Comparison of ENCODE assay signal across 24 mouse cellular contexts in the genomic region with DNA sequence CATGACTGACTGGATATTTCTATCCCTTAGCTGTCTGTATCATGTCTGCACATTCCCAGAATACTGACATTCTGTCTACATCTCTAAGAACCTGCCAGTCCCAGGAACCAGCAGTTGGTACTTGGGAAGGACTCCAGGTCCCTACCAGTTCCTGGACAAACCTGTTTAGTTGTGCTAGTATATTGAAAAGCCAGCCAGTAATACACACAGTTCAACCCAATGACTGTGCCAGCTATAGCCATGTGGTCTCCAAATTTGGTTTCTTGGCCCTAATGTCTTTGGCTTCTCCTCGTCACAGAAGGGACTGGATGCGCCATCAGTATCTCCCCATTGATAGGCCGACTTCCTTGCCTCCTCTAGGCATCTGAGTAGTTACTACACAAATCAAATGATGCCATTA. TPM values are rescaled to one million over a fixed set of nuclear protein-coding genes. Genes with fewer than 3 reads are reported as not detected.
DNase-seq lines count a peak whose midpoint lies in the region; TF ChIP-seq lines count a peak whose summit lies in the region.
"Had no signal": no experiment of that assay in that cellular context is flagged by ENCODE, and none has a peak within 500 bp of the region (broad histone marks: within the 10 kb centered on the region; RNA-seq: fewer than 3 reads in every experiment).

No protein-coding gene starts in this region.

- peak overlapping the region; percentile 79 for H3K27ac ChIP-seq in gastrocnemius, adult 2 months
- no peak overlapping the region for H3K27ac ChIP-seq in thymus, adult 2 months (ENCODE audit: control insufficient read depth, insufficient read depth, low read length)
- H3K27ac ChIP-seq: hindbrain, embryonic 13.5 days; liver, embryonic 13.5 days; stomach, postnatal 0 days had no signal

- H3K4me3 ChIP-seq in gastrocnemius, adult 2 months, result no peak overlapping the region
- H3K4me3 ChIP-seq in thymus, adult 2 months (ENCODE audit: control insufficient read depth, insufficient read depth, low read length), result no peak overlapping the region
- H3K4me3 ChIP-seq: erythroblast, embryonic 14.5 days; hindbrain, embryonic 13.5 days; liver, embryonic 13.5 days had no signal

- H3K27me3 ChIP-seq in thymus, adult 2 months (ENCODE audit: control insufficient read depth, insufficient read depth, low read length), result no peaks in the 10 kb centered on the region
- H3K27me3 ChIP-seq: hindbrain, embryonic 13.5 days; liver, embryonic 13.5 days; Patski had no signal

- 100% methylated on average over 3 of the region's 3 CpGs for WGBS in thymus, adult 2 months

- H3K4me1 ChIP-seq in thymus, adult 2 months (replicated peaks; ENCODE audit: control insufficient read depth, insufficient read depth, low read length), result peaks cover 11% of the 10 kb centered on the region

- TF ChIP-seq POLR2A in thymus, adult 2 months (IDR thresholded peaks at IDR 0.05; ENCODE audit: control insufficient read depth, extremely low read depth, insufficient read depth, low read length, poor library complexity), result no peak

- intact Hi-C loops in gastrocnemius, adult 2 months (cut with DNase I), result loop anchor here (5.0 kb wide), 1 partner anchor 84 kb away; a partner anchor contains a TSS
- intact Hi-C loops in gastrocnemius, postnatal 14 days (cut with DNase I; ENCODE audit: low total_unique reads), result no loop called here

- H3K36me3 ChIP-seq in thymus, adult 2 months (ENCODE audit: control insufficient read depth, insufficient read depth, low read length), result peaks cover 36% of the 10 kb centered on the region
- H3K36me3 ChIP-seq: liver, embryonic 13.5 days had no signal

- TF ChIP-seq CTCF in gastrocnemius, adult 2 months (IDR thresholded peaks at IDR 0.05), result no peak
- TF ChIP-seq CTCF in thymus, adult 2 months (IDR thresholded peaks at IDR 0.05; ENCODE audit: borderline replicate concordance, control insufficient read depth, extremely low read depth, insufficient read depth, low read length, poor library complexity), result no peak

- DNase-seq in gastrocnemius, adult 2 months, result peak; percentile 66
- DNase-seq in gastrocnemius, postnatal 14 days, result no peak
- DNase-seq in cerebellum, adult 11 months, result peak; percentile 73
- peak; percentile 78 for DNase-seq in cerebellum, adult 8-10 months
- DNase-seq in cerebellum, postnatal 25 days, result peak; percentile 76 to 77
- DNase-seq in layer of hippocampus, postnatal 14 days (ENCODE audit: low spot score in 2 of 2), result no peak
- no peak for DNase-seq in thymus, adult 2 months
- DNase-seq in thymus, postnatal 0 days (ENCODE audit: low spot score), result no peak
- DNase-seq: adrenal gland, postnatal 10 days; heart, postnatal 4 days; kidney, adult 8-10 months; kidney, postnatal 10 days; left cerebral cortex, postnatal 4 days; liver, embryonic 13.5 days; lung, adult 18-20 months; lung, postnatal 14 days; midbrain, embryonic 14.5 days; right cerebral cortex, postnatal 25 days; thymus, adult 18-20 months; thymus, postnatal 4 days had no signal

RNA-seq across cellular contexts. Expression of a gene that starts 35.5 kb away (rescaled TPM):
- 1 to 10 TPM; 5.5 to 9.0 TPM for total RNA-seq in gastrocnemius, adult 2 months (2021)
- total RNA-seq in gastrocnemius, postnatal 14 days (2021), result 1 to 10 TPM; 4.2 to 7.9 TPM
- 1 to 10 TPM; 3.6 to 4.3 TPM for total RNA-seq in layer of hippocampus, postnatal 14 days (2021)
- 20.4 and 21.3 TPM in 2 replicates for polyA plus RNA-seq in thymus, adult 2 months (2012; rRNA removed)
- 13.9 and 19.3 TPM in 2 replicates for polyA plus RNA-seq in thymus, postnatal 0 days (2015; fragmentation: Nextera tagmentation; extraction: Ambion mirVana)

Comparison
In these comparisons a context has a peak if more than half of its experiments do, and no peak if none do; other contexts are left out.
1. DNase-seq: peak in gastrocnemius, adult 2 months (single experiment), cerebellum, adult 11 months (single experiment), cerebellum, adult 8-10 months (single experiment) and cerebellum, postnatal 25 days (2 of 2); none in gastrocnemius, postnatal 14 days (single experiment), layer of hippocampus, postnatal 14 days (0 of 2), thymus, adult 2 months (single experiment) and thymus, postnatal 0 days (single experiment).